Mouse (Mus musculus) spleen, adult 2 months (tissue): ENCODE data around the gene Dynlrb2.

Source experiments
- CTCF ChIP-seq: fragments of 200-500 bp; IDR thresholded peaks from 2 replicates; pipeline ENCODE4 v1.5.1; 2011; ENCODE audit warnings: mild to moderate bottlenecking, inconsistent platforms; ENCODE audit not compliant: insufficient read depth, insufficient read length, insufficient replicate concordance; ENCODE audit errors: extremely low read depth
- POLR2A ChIP-seq: fragments of 200-500 bp; IDR thresholded peaks from 2 replicates; pipeline ENCODE4 v1.6.1; 2011; ENCODE audit warnings: low read depth, low read length, inconsistent platforms

DNA sequence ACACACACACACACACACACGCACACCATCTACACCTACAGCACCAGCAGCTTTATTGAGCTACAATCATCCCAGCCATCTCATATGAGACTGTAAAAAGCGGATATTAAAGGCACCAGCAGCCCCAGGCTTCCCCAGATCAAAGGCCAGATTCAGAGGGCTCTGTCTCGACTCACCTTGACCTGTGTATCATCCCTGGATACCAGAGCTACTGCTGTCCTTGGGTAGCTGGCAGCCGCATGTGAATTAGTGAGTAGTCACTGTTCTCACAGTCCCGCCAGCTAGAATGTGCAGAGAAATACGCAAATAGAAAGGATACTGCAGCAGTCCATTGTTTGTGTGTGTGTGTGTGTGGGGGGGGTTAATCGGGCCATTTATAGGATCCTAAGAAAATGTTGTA lies 24.0 kb downstream of the Dynlrb2 start:
- TF ChIP-seq POLR2A (no peak), CTCF (no peak)
